Mouse (Mus musculus) E14TG2a.4 (cell line): ENCODE measurements around the gene Shmt1.

Source experiments
- CTCF ChIP-seq: conservative IDR thresholded peaks from 2 replicates; pipeline ENCODE4 v1.5.1; 2014; ENCODE audit warnings: low read length
- NANOG ChIP-seq: IDR thresholded peaks from 2 replicates; pipeline ENCODE4 v1.6.1; 2014; ENCODE audit warnings: borderline replicate concordance, low read length, mixed read lengths
- POU5F1 ChIP-seq: IDR thresholded peaks from 2 replicates; pipeline ENCODE4 v1.6.1; 2014; ENCODE audit warnings: low read length, borderline replicate concordance

GRCm38 (mm10) chr11:60779673-60780189 is 31.8 kb downstream of the Shmt1 start:
- no peak for TF ChIP-seq CTCF
- no peak for TF ChIP-seq POU5F1
- TF ChIP-seq NANOG, result no peak
